Comparison of ENCODE assay signal across 8 mouse cellular contexts in the genomic region with DNA sequence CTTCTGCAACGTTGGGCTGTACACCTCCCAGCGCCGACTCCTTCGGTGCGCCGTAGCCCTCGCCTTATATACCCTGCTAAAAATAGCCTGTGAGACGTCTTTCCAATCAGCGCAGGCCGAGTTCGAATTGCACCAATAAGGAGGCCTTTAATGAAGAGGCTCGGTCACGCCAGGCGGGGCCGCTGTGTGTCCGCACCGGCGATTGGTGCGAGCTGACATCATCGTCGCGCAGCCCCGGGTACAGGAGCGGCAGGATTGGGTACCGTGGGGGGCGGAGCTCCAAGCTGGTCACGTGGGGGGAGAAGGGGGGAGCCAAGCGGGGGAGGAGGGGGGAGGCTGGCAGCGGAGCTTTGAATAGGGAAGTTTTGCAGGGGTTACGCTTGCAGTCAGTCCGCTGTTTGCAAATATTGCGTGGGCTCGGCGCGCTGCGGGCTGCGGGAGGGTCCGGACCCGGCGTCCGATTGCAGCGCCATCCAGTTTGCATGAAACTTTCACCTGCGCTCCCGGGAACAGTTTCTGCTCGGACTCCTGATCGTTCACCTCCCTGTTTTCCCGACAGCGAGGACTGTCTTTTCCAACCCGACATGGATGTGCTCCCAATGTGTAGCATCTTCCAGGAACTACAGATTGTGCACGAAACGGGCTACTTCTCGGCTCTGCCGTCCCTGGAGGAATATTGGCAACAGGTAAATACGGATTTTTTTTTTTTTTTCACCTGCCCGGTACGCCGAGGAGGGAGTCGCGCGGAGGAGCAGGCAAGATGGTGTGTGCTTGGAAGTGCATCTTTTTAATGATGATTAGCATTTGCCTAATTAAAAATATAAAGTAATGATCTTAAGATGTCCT. TPM values are rescaled to one million over a fixed set of nuclear protein-coding genes. Genes with fewer than 3 reads are reported as not detected.
DNase-seq lines count a peak whose midpoint lies in the region; ATAC-seq and TF ChIP-seq lines count a peak whose summit lies in the region.

A gene (plus strand): TSS at position 326 of the 846 bp plus-strand sequence.

- peak; percentile 76 for ATAC-seq in common myeloid progenitor, adult 5-6 weeks (replicated peaks; ENCODE audit: low read depth, poor library complexity, severe bottlenecking)
- ATAC-seq in hindbrain, postnatal 0 days, result peak; percentile 100
- peak; percentile 71 for ATAC-seq in megakaryocyte, adult 5-6 weeks (ENCODE audit: poor library complexity, severe bottlenecking)

- under 1% methylated on average over 58 of the region's 60 CpGs for WGBS in hindbrain, postnatal 0 days

- peaks cover 8% of the 10 kb centered on the region; the same call in 1 of the 2 replicates for H3K4me1 ChIP-seq in hindbrain, postnatal 0 days (ENCODE audit: insufficient read depth, low read length)

- intact Hi-C loops in gastrocnemius, adult 2 months (cut with DNase I), result loop anchor here (2.0 to 10.0 kb wide), 9 partner anchors 36 to 1089 kb away; no protein-coding TSS in a partner anchor
- intact Hi-C loops in left cerebral cortex, adult 2 months (cut with DNase I), result loop anchor here (1.0 to 5.0 kb wide), 8 partner anchors 331 to 1199 kb away; a partner anchor contains a TSS

- no peak for TF ChIP-seq CTCF in gastrocnemius, adult 2 months (IDR thresholded peaks at IDR 0.05)
- no peak for TF ChIP-seq CTCF in hindbrain, postnatal 0 days (IDR thresholded peaks at IDR 0.05; ENCODE audit: low read depth)
- TF ChIP-seq CTCF in left cerebral cortex, adult 2 months (IDR thresholded peaks at IDR 0.05), result no peak

- peak within 1 kb of the TSS; percentile 97 for H3K27ac ChIP-seq in gastrocnemius, adult 2 months
- H3K27ac ChIP-seq in hindbrain, postnatal 0 days, result peak within 1 kb of the TSS; percentile 94
- peak within 1 kb of the TSS; percentile 100 for H3K27ac ChIP-seq in left cerebral cortex, adult 2 months

- peak within 1 kb of the TSS; percentile 74 for H3K4me2 ChIP-seq in hindbrain, postnatal 0 days (ENCODE audit: low read depth, low read length)

- H3K36me3 ChIP-seq in hindbrain, postnatal 0 days (ENCODE audit: insufficient read depth, low read length), result peaks cover 11% of the 10 kb centered on the region; the same call in 1 of the 2 replicates

- H3K27me3 ChIP-seq in hindbrain, postnatal 0 days (ENCODE audit: insufficient read depth, low read length), result no peaks in the 10 kb centered on the region

- DNase-seq in ZHBTc4 (ENCODE audit: low read depth, low spot score), result peak; percentile 100
- DNase-seq in gastrocnemius, adult 2 months, result peak; percentile 100
- DNase-seq in hindbrain, postnatal 0 days (ENCODE audit: low spot score), result peak; percentile 100
- DNase-seq in left cerebral cortex, adult 2 months (ENCODE audit: extremely low spot score in 1 of 2, low spot score in 2 of 2), result peak; percentile 99 to 100
- peak; percentile 99 to 100 for DNase-seq in right cerebral cortex, adult 2 months (ENCODE audit: low spot score in 2 of 2)
- peak; percentile 99 for DNase-seq in urinary bladder, postnatal 14 days (ENCODE audit: low spot score)

- peak within 1 kb of the TSS; percentile 75 for H3K9ac ChIP-seq in hindbrain, postnatal 0 days (replicated peaks; ENCODE audit: low read length)

- H3K4me3 ChIP-seq in gastrocnemius, adult 2 months, result peak within 1 kb of the TSS; percentile 74
- peak within 1 kb of the TSS; percentile 92 for H3K4me3 ChIP-seq in hindbrain, postnatal 0 days (ENCODE audit: low read length)
- peak within 1 kb of the TSS; percentile 69 for H3K4me3 ChIP-seq in left cerebral cortex, adult 2 months

- H3K9me3 ChIP-seq in hindbrain, postnatal 0 days (ENCODE audit: low read length), result no peaks in the 10 kb centered on the region

RNA-seq across cellular contexts. Expression of the gene that starts here (rescaled TPM):
- 103 and 107 TPM in 2 replicates for total RNA-seq in common myeloid progenitor, adult 5-6 weeks (2017)
- 10 to 100 TPM; 23.9 to 34.5 TPM for total RNA-seq in gastrocnemius, adult 2 months (2021)
- total RNA-seq in hindbrain, postnatal 0 days (2014; rRNA removed), result 41.6 and 53.1 TPM in 2 replicates
- polyA plus RNA-seq in hindbrain, postnatal 0 days (2015; fragmentation: Nextera tagmentation; extraction: Ambion mirVana), result 99.6 and 104 TPM in 2 replicates
- total RNA-seq in left cerebral cortex, adult 2 months (2021), result 10 to 100 TPM; 49.0 to 55.1 TPM
- 160 and 180 TPM in 2 replicates for total RNA-seq in megakaryocyte, adult 5-6 weeks (2015)
- total RNA-seq in megakaryocyte, adult 5-6 weeks (2017), result 192 and 198 TPM in 2 replicates

Comparison
In these comparisons a context has a peak if more than half of its experiments do, and no peak if none do; other contexts are left out.
1. Peak in every context shown above with its lines: DNase-seq, ATAC-seq, H3K4me3 ChIP-seq and H3K27ac ChIP-seq.